13 mouse cellular contexts compared by ENCODE assay signal in the genomic region with DNA sequence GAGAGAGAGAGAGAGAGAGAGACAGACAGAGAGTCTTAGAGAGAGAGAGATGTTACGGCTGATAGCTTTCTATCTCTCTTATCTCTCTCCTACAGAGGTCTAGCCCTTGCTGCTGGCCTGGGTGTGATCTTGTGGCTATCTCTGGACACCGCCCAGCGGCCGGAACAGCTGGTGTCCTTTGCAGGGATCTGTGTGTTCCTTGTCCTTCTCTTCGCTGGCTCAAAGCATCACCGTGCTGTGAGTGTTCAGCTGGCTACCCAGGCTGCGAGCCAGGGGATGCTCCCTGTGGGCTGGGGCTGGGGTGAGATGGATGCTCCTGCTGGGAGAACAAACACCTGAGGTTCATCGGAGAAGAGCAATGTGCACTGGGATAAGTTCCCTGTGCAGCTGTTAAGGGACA. TPM values are rescaled to one million over a fixed set of nuclear protein-coding genes. Genes with fewer than 3 reads are reported as not detected.
DNase-seq lines count a peak whose midpoint lies in the region; ATAC-seq and TF ChIP-seq lines count a peak whose summit lies in the region.
"Had no signal": no experiment of that assay in that cellular context is flagged by ENCODE, and none has a peak within 500 bp of the region (broad histone marks: within the 10 kb centered on the region; RNA-seq: fewer than 3 reads in every experiment).

No protein-coding gene starts in this region.

- no peak overlapping the region for H3K27ac ChIP-seq in stomach, embryonic 14.5 days (ENCODE audit: low read length)
- no peak overlapping the region for H3K27ac ChIP-seq in stomach, postnatal 0 days (replicated peaks)
- no peak overlapping the region for H3K27ac ChIP-seq in midbrain, embryonic 15.5 days
- H3K27ac ChIP-seq: hindbrain, embryonic 14.5 days; limb, embryonic 12.5 days; macrophage had no signal

- ATAC-seq in stomach, embryonic 14.5 days (ENCODE audit: insufficient number of reproducible peaks, insufficient read depth, low FRiP score, low read depth), result peak; percentile 59; the same call in 1 of the 2 replicates
- ATAC-seq in stomach, postnatal 0 days (ENCODE audit: low FRiP score, low TSS enrichment), result no peak
- no peak for ATAC-seq in midbrain, embryonic 15.5 days (replicated peaks)

- TF ChIP-seq EP300 in stomach, postnatal 0 days (optimal IDR thresholded peaks at IDR 0.05), result no peak

- H3K9ac ChIP-seq in stomach, embryonic 14.5 days (replicated peaks; ENCODE audit: low read depth, low read length), result no peak overlapping the region
- H3K9ac ChIP-seq in stomach, postnatal 0 days (ENCODE audit: low read length), result no peak overlapping the region
- H3K9ac ChIP-seq in midbrain, embryonic 15.5 days, result no peak overlapping the region
- H3K9ac ChIP-seq: hindbrain, embryonic 14.5 days; limb, embryonic 12.5 days had no signal

- no peak overlapping the region for H3K4me2 ChIP-seq in stomach, embryonic 14.5 days (replicated peaks; ENCODE audit: low read depth, low read length)
- no peak overlapping the region for H3K4me2 ChIP-seq in stomach, postnatal 0 days (replicated peaks; ENCODE audit: low read depth)
- no peak overlapping the region for H3K4me2 ChIP-seq in midbrain, embryonic 15.5 days
- H3K4me2 ChIP-seq: hindbrain, embryonic 14.5 days; limb, embryonic 12.5 days had no signal

- no peak for TF ChIP-seq CTCF in stomach, postnatal 0 days (IDR thresholded peaks at IDR 0.05; ENCODE audit: low read depth)

- H3K36me3 ChIP-seq in stomach, embryonic 14.5 days (ENCODE audit: control insufficient read depth, insufficient read depth, low read length), result no peaks in the 10 kb centered on the region
- no peaks in the 10 kb centered on the region for H3K36me3 ChIP-seq in stomach, postnatal 0 days (ENCODE audit: control insufficient read depth, insufficient read depth, low read length)
- H3K36me3 ChIP-seq in midbrain, embryonic 15.5 days (replicated peaks), result no peaks in the 10 kb centered on the region
- H3K36me3 ChIP-seq: limb, embryonic 12.5 days had no signal

- no peaks in the 10 kb centered on the region for H3K27me3 ChIP-seq in stomach, embryonic 14.5 days (ENCODE audit: control insufficient read depth, insufficient read depth, low read length)
- H3K27me3 ChIP-seq in stomach, postnatal 0 days (ENCODE audit: control insufficient read depth, insufficient read depth, low read length), result no peaks in the 10 kb centered on the region
- no peaks in the 10 kb centered on the region for H3K27me3 ChIP-seq in midbrain, embryonic 15.5 days (replicated peaks)
- H3K27me3 ChIP-seq: CH12.LX; limb, embryonic 12.5 days had no signal

- H3K4me1 ChIP-seq in stomach, embryonic 14.5 days (ENCODE audit: control insufficient read depth, insufficient read depth, low read length), result no peaks in the 10 kb centered on the region
- no peaks in the 10 kb centered on the region for H3K4me1 ChIP-seq in stomach, postnatal 0 days (replicated peaks; ENCODE audit: control insufficient read depth, insufficient read depth)
- no peaks in the 10 kb centered on the region for H3K4me1 ChIP-seq in midbrain, embryonic 15.5 days

- no peak overlapping the region for H3K4me3 ChIP-seq in stomach, embryonic 14.5 days (ENCODE audit: low read depth, low read length)
- no peak overlapping the region for H3K4me3 ChIP-seq in stomach, postnatal 0 days (ENCODE audit: low read depth, low read length)
- no peak overlapping the region for H3K4me3 ChIP-seq in midbrain, embryonic 15.5 days
- H3K4me3 ChIP-seq: limb, embryonic 12.5 days had no signal

- no peaks in the 10 kb centered on the region for H3K9me3 ChIP-seq in stomach, embryonic 14.5 days (ENCODE audit: control insufficient read depth, low read depth, low read length)
- H3K9me3 ChIP-seq in stomach, postnatal 0 days (ENCODE audit: control insufficient read depth, low read length), result no peaks in the 10 kb centered on the region
- H3K9me3 ChIP-seq in midbrain, embryonic 15.5 days, result no peaks in the 10 kb centered on the region

- no peak for DNase-seq in stomach, postnatal 0 days (ENCODE audit: low spot score)
- DNase-seq in gastrocnemius, postnatal 25 days, result peak; percentile 90
- DNase-seq in heart, postnatal 36 days, result peak; percentile 69
- peak; percentile 65 for DNase-seq in testis, postnatal 10 days (ENCODE audit: low spot score)
- no peak for DNase-seq in embryo, embryonic 9.5 days (ENCODE audit: extremely low spot score)
- no peak for DNase-seq in left cerebral cortex, postnatal 14 days (ENCODE audit: low spot score in 2 of 2)

- WGBS in stomach, embryonic 14.5 days, result 67% methylated on average over 8 of the region's 8 CpGs
- 72% methylated on average over 8 of the region's 8 CpGs for WGBS in stomach, postnatal 0 days
- WGBS in midbrain, embryonic 15.5 days, result 83% methylated on average over 8 of the region's 8 CpGs

- intact Hi-C loops in heart, postnatal 36 days (cut with DNase I), result no loop called here
- intact Hi-C loops in left cerebral cortex, postnatal 14 days (cut with DNase I), result no loop called here

RNA-seq across cellular contexts. Expression of a gene that starts 10.2 kb away (rescaled TPM):
- not detected in 2 replicates for polyA plus RNA-seq in stomach, embryonic 14.5 days (2014; fragmentation: Nextera tagmentation; extraction: Ambion mirVana)
- not detected in 2 replicates for polyA plus RNA-seq in stomach, postnatal 0 days (2015; fragmentation: Nextera tagmentation; extraction: Ambion mirVana)
- total RNA-seq in gastrocnemius, postnatal 25 days (2021), result under 1 TPM; 0.19 to 0.20 TPM
- total RNA-seq in heart, postnatal 36 days (2021), result under 1 TPM in 1 of 2 experiments, not detected in 1; 0.16 TPM
- not detected in 2 replicates for polyA plus RNA-seq in midbrain, embryonic 15.5 days (2015; fragmentation: Nextera tagmentation; extraction: Ambion mirVana)
- under 1 TPM in 1 of 2 experiments, not detected in 1; 0.11 TPM for total RNA-seq in left cerebral cortex, postnatal 14 days (2021)
- polyA plus RNA-seq: embryonic facial prominence, embryonic 11.5 days; hindbrain, embryonic 14.5 days; limb, embryonic 12.5 days; macrophage had no signal

Comparison
In these comparisons a context has a peak if more than half of its experiments do, and no peak if none do; other contexts are left out.
1. DNase-seq: peak in gastrocnemius, postnatal 25 days (single experiment), heart, postnatal 36 days (2 of 2) and testis, postnatal 10 days (single experiment); none in stomach, postnatal 0 days (single experiment), embryo, embryonic 9.5 days (single experiment) and left cerebral cortex, postnatal 14 days (0 of 2).